Mouse (Mus musculus) embryonic facial prominence, embryonic 13.5 days (tissue): Measurements from ENCODE around the gene Slc38a11. TPM values are rescaled to one million over a fixed set of nuclear protein-coding genes. Genes with fewer than 3 reads are reported as not detected.

ENCODE experiments used
- ATAC-seq: fragments of 200-750 bp; cut with Nextera tagmentation; 2 replicates; pipeline ENCODE4 v1.8.0; 2017; ENCODE audit warnings: low read depth; ENCODE audit not compliant: insufficient number of reproducible peaks, insufficient read depth, low FRiP score, low TSS enrichment
- H3K27ac ChIP-seq: fragments of 300-500 bp; sonication (generic); 2 replicates; pipeline ENCODE4 v1.5.1; 2015; ENCODE audit warnings: moderate library complexity, mild to moderate bottlenecking, inconsistent platforms
- H3K27me3 ChIP-seq: fragments of 300-500 bp; sonication (generic); 2 replicates; pipeline ENCODE4 v1.6.1; 2015; ENCODE audit warnings: mild to moderate bottlenecking, inconsistent platforms
- H3K36me3 ChIP-seq: fragments of 300-500 bp; sonication (generic); 2 replicates; pipeline ENCODE4 v1.6.1; 2015; ENCODE audit warnings: mild to moderate bottlenecking, inconsistent platforms
- H3K4me1 ChIP-seq: fragments of 300-500 bp; sonication (generic); 2 replicates; pipeline ENCODE4 v1.6.1; 2015; ENCODE audit warnings: inconsistent platforms
- H3K4me2 ChIP-seq: fragments of 300-500 bp; sonication (generic); 2 replicates; pipeline ENCODE4 v1.6.1; 2015; ENCODE audit warnings: moderate library complexity, mild to moderate bottlenecking, inconsistent platforms
- H3K4me3 ChIP-seq: fragments of 300-500 bp; sonication (generic); 2 replicates; pipeline ENCODE4 v1.5.1; 2015; ENCODE audit warnings: mild to moderate bottlenecking, inconsistent platforms
- H3K9ac ChIP-seq: fragments of 300-500 bp; sonication (generic); 2 replicates; pipeline ENCODE4 v1.6.1; 2015; ENCODE audit warnings: mild to moderate bottlenecking, inconsistent platforms
- H3K9me3 ChIP-seq: fragments of 300-500 bp; sonication (generic); 2 replicates; pipeline ENCODE4 v1.6.1; 2016; ENCODE audit warnings: inconsistent platforms
- WGBS: fragments of 180-500 bp; shearing (Covaris S2); methylation state at CpG from one replicate; pipeline ENCODE4 v1.1.7; 2015; ENCODE audit warnings: mixed read lengths; 5-methylcytosine and 5-hydroxymethylcytosine counted together
- polyA plus RNA-seq: library from polyadenylated mRNA; unstranded; fragments of >200 nt; fragmentation: Nextera tagmentation; extraction: Ambion mirVana; gene quantifications from 2 replicates; pipeline ENCODE4 v1.2.1, GENCODE M21; 2015

Slc38a11 gene
- polyA plus RNA-seq, 1 experiment from 2014 or later = 0.27 TPM

- 58% methylated on average over 6 of the region's 6 CpGs for WGBS
- Histone ChIP-seq H3K4me3 (no peak overlapping the region), H3K9ac (no peak overlapping the region), H3K27ac (no peak overlapping the region), H3K9me3 (no peaks in the 10 kb centered on the region), H3K4me2 (no peak overlapping the region), H3K27me3 (no peaks in the 10 kb centered on the region), H3K4me1 (peaks cover 4% of the 10 kb centered on the region; the same call in 1 of the 2 replicates), H3K36me3 (no peaks in the 10 kb centered on the region)
- no peak for ATAC-seq
These were observed 41.7 kb downstream of the Slc38a11 start for GRCm38 (mm10) chr2:65321998-65322754.

- no peak overlapping the region for H3K27ac ChIP-seq
- H3K9ac ChIP-seq = no peak overlapping the region
- H3K4me2 ChIP-seq = no peak overlapping the region
- H3K4me1 ChIP-seq = peaks cover 4% of the 10 kb centered on the region; the same call in 1 of the 2 replicates
- ATAC-seq = no peak
- H3K4me3 ChIP-seq = no peak overlapping the region
- H3K9me3 ChIP-seq = no peaks in the 10 kb centered on the region
- H3K27me3 ChIP-seq = no peaks in the 10 kb centered on the region
- H3K36me3 ChIP-seq = no peaks in the 10 kb centered on the region
- 65% methylated on average over 2 of the region's 2 CpGs for WGBS
These were observed 42.9 kb downstream of the Slc38a11 start for GRCm38 (mm10) chr2:65320975-65321374.

GRCm38 (mm10) chr2:65316721-65317120, 47.1 kb downstream of the Slc38a11 start:
- H3K36me3 ChIP-seq = no peaks in the 10 kb centered on the region
- ATAC-seq = no peak
- H3K27me3 ChIP-seq = no peaks in the 10 kb centered on the region
- H3K9me3 ChIP-seq = no peaks in the 10 kb centered on the region
- 88% methylated on average over 12 of the region's 12 CpGs for WGBS
- H3K4me3 ChIP-seq = no peak overlapping the region
- no peak overlapping the region for H3K9ac ChIP-seq
- no peak overlapping the region for H3K27ac ChIP-seq
- no peak overlapping the region for H3K4me2 ChIP-seq
- no peaks in the 10 kb centered on the region for H3K4me1 ChIP-seq

- Histone ChIP-seq H3K27me3 (no peaks in the 10 kb centered on the region), H3K4me2 (no peak overlapping the region), H3K4me3 (no peak overlapping the region), H3K9me3 (no peaks in the 10 kb centered on the region), H3K36me3 (no peaks in the 10 kb centered on the region), H3K9ac (no peak overlapping the region), H3K4me1 (no peaks in the 10 kb centered on the region), H3K27ac (no peak overlapping the region)
- ATAC-seq = no peak
- 75% methylated on average over 3 of the region's 3 CpGs for WGBS
These were observed 52.6 kb downstream of the Slc38a11 start for GRCm38 (mm10) chr2:65311250-65311649.

GRCm38 (mm10) chr2:65296541-65296940, 67.3 kb downstream of the Slc38a11 start:
- Histone ChIP-seq H3K9ac (no peak overlapping the region), H3K9me3 (no peaks in the 10 kb centered on the region), H3K36me3 (no peaks in the 10 kb centered on the region), H3K27me3 (no peaks in the 10 kb centered on the region), H3K4me3 (no peak overlapping the region), H3K4me2 (no peak overlapping the region), H3K27ac (no peak overlapping the region), H3K4me1 (no peaks in the 10 kb centered on the region)
- WGBS = 26% methylated on average over 2 of the region's 2 CpGs
- no peak for ATAC-seq

GRCm38 (mm10) chr2:65294092-65294491, 69.7 kb downstream of the Slc38a11 start:
- H3K9ac ChIP-seq = no peak overlapping the region
- no peak overlapping the region for H3K4me3 ChIP-seq
- H3K4me1 ChIP-seq = no peaks in the 10 kb centered on the region
- H3K9me3 ChIP-seq = no peaks in the 10 kb centered on the region
- H3K27ac ChIP-seq = no peak overlapping the region
- no peak for ATAC-seq
- H3K4me2 ChIP-seq = no peak overlapping the region
- 77% methylated on average over 8 of the region's 8 CpGs for WGBS
- no peaks in the 10 kb centered on the region for H3K36me3 ChIP-seq
- H3K27me3 ChIP-seq = no peaks in the 10 kb centered on the region

- H3K4me3 ChIP-seq = no peak overlapping the region
- no peak overlapping the region for H3K4me2 ChIP-seq
- no peak for ATAC-seq
- H3K4me1 ChIP-seq = no peaks in the 10 kb centered on the region
- no peaks in the 10 kb centered on the region for H3K27me3 ChIP-seq
- no peak overlapping the region for H3K27ac ChIP-seq
- 92% methylated on average over 8 of the region's 8 CpGs for WGBS
- H3K36me3 ChIP-seq = no peaks in the 10 kb centered on the region
- no peaks in the 10 kb centered on the region for H3K9me3 ChIP-seq
- no peak overlapping the region for H3K9ac ChIP-seq
These were observed 70.4 kb downstream of the Slc38a11 start for GRCm38 (mm10) chr2:65293411-65293810.

- 87% methylated on average over 4 of the region's 4 CpGs for WGBS
- 0 out of 2 replicates have a peak, but pooled peaks cover 5% of the 10 kb centered on the region for H3K4me1 ChIP-seq
- ATAC-seq = no peak
These were observed 74.1 kb downstream of the Slc38a11 start for GRCm38 (mm10) chr2:65289721-65290120.

GRCm38 (mm10) chr2:65288696-65289095, 75.1 kb downstream of the Slc38a11 start:
- no peak for ATAC-seq
- Histone ChIP-seq H3K36me3 (no peaks in the 10 kb centered on the region), H3K27me3 (no peaks in the 10 kb centered on the region), H3K4me2 (no peak overlapping the region), H3K9me3 (no peaks in the 10 kb centered on the region), H3K4me3 (no peak overlapping the region), H3K9ac (no peak overlapping the region), H3K4me1 (0 out of 2 replicates have a peak, but pooled peaks cover 5% of the 10 kb centered on the region), H3K27ac (no peak overlapping the region)
- 73% methylated on average over 1 of the region's 1 CpGs for WGBS

More at GRCm38 (mm10) chr2:65289721-65290120, 74.1 kb downstream of the Slc38a11 start:
- H3K27ac ChIP-seq = no peak overlapping the region
- no peak overlapping the region for H3K9ac ChIP-seq
- H3K36me3 ChIP-seq = no peaks in the 10 kb centered on the region
- H3K27me3 ChIP-seq = no peaks in the 10 kb centered on the region
- H3K4me3 ChIP-seq = no peak overlapping the region
- no peaks in the 10 kb centered on the region for H3K9me3 ChIP-seq
- H3K4me2 ChIP-seq = no peak overlapping the region

- no peak overlapping the region for H3K4me2 ChIP-seq
- no peaks in the 10 kb centered on the region for H3K9me3 ChIP-seq
- no peak overlapping the region for H3K4me3 ChIP-seq
- H3K4me1 ChIP-seq = 0 out of 2 replicates have a peak, but pooled peaks cover 5% of the 10 kb centered on the region
- WGBS = 44% methylated on average over 3 of the region's 3 CpGs
- H3K27me3 ChIP-seq = no peaks in the 10 kb centered on the region
- H3K36me3 ChIP-seq = no peaks in the 10 kb centered on the region
- no peak overlapping the region for H3K9ac ChIP-seq
- 0 out of 2 replicates have a peak overlapping the region, but pooled peaks have one; percentile 23 for H3K27ac ChIP-seq
- no peak for ATAC-seq
These were observed 78.5 kb downstream of the Slc38a11 start for GRCm38 (mm10) chr2:65285380-65285779.

- H3K4me3 ChIP-seq = no peak overlapping the region
These were observed 80.9 kb downstream of the Slc38a11 start for GRCm38 (mm10) chr2:65282979-65283378.

GRCm38 (mm10) chr2:65279029-65279690, 84.7 kb downstream of the Slc38a11 start:
- ATAC-seq = no peak

More at GRCm38 (mm10) chr2:65282979-65283378, 80.9 kb downstream of the Slc38a11 start:
- Histone ChIP-seq H3K9me3 (no peaks in the 10 kb centered on the region), H3K4me2 (no peak overlapping the region), H3K4me1 (0 out of 2 replicates have a peak, but pooled peaks cover 5% of the 10 kb centered on the region), H3K9ac (no peak overlapping the region), H3K27ac (no peak overlapping the region), H3K27me3 (no peaks in the 10 kb centered on the region), H3K36me3 (no peaks in the 10 kb centered on the region)
- no peak for ATAC-seq
- WGBS = 84% methylated on average over 6 of the region's 6 CpGs

More at GRCm38 (mm10) chr2:65279029-65279690, 84.7 kb downstream of the Slc38a11 start:
- Histone ChIP-seq H3K4me3 (no peak overlapping the region), H3K4me2 (no peak overlapping the region), H3K9ac (no peak overlapping the region), H3K9me3 (no peaks in the 10 kb centered on the region), H3K36me3 (no peaks in the 10 kb centered on the region), H3K4me1 (no peaks in the 10 kb centered on the region), H3K27me3 (no peaks in the 10 kb centered on the region), H3K27ac (no peak overlapping the region)
- 44% methylated on average over 4 of the region's 4 CpGs for WGBS
